Mouse (Mus musculus) ovary, adult 10 weeks (tissue): ENCODE results near the gene Lonp1. TPM values are rescaled to one million over a fixed set of nuclear protein-coding genes. Genes with fewer than 3 reads are reported as not detected.

Experiments used
- polyA plus RNA-seq: library from polyadenylated mRNA; stranded (reverse); fragments of 350-450 nt; fragmentation: Illumina TruSeq; extraction: RNeasy Lipid Tissue Mini Kit (QIAGEN cat#74804); gene quantifications from one replicate; pipeline ENCODE4 v1.2.3, GENCODE M21; 2014

Lonp1 gene
- 6.8 TPM for polyA plus RNA-seq

DNA sequence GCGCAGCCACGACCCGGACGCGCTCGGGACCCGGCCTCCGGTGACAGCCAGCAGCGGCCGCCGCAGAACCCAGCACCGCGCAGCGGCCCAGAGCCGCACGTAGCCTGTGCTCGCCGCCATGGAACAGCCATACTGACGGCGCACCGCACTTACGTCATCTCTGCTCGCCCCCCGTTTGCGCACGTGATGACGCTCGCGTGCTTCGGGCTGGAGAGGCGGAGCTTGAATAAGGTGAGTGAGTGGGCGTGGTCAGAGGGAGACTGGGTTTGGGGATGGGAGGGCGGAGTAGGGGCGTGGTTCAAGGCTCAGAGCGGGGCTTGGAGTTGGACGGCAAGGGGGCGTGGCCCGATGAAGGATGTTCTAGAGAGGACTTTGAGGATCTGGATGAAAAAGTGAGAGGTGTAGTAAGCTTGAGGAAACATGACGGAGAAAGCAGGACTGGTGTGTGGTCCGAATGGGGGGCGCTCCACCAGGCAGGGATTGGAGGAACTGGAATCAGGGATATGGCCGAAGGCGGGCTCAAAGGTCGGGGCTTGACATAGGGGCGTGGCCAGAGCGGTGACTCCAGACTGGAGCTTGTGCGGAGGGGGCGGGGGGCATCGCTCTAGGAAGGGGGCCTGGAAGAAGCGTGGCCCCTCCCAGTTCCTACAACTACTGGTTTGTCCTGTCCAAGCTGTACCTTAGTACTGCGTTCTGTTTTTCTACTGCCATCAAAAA, at the start of gene Lonp1:
Gene Lonp1 (minus strand): TSS at position 134 of the 717 bp plus-strand sequence.

DNA sequence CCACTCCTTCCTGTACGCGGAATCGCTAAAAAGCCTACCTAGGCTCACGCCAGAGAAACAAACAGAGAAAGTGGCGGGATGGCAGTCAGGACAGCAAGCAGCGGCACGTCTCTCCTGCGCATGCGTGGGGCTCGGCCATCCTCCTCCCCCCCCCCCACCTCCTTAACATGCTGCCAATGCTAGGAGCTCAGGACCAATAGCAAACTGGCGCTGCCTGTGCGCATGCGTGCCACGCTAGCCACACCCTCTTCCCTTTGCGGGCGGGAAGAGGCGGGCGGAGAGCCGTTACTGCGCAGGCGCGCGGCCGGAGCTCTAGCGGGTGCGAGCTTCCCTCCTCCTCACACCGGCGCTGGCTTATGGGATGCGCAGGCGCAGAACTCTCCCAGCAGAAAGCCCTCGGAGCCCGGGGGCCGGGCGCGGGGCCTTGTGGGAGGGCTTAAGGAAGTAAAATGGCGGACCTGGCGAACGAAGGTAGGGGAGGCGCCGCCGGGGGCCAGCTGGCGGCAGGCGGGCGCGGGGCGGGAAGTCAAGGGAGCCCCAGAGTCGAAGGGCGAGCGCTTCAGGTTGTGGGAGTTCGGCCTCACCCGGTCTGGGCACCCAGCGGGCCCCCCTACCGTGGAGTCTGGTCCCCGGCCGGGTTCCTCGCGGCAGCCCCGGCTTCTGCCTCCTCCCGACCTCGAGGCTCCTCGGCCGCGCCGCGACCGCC, 46.4 kb upstream of the Lonp1 start, which contains the start of gene Ranbp3:
Gene Ranbp3 (plus strand): TSS at position 354 of the 706 bp plus-strand sequence.

DNA sequence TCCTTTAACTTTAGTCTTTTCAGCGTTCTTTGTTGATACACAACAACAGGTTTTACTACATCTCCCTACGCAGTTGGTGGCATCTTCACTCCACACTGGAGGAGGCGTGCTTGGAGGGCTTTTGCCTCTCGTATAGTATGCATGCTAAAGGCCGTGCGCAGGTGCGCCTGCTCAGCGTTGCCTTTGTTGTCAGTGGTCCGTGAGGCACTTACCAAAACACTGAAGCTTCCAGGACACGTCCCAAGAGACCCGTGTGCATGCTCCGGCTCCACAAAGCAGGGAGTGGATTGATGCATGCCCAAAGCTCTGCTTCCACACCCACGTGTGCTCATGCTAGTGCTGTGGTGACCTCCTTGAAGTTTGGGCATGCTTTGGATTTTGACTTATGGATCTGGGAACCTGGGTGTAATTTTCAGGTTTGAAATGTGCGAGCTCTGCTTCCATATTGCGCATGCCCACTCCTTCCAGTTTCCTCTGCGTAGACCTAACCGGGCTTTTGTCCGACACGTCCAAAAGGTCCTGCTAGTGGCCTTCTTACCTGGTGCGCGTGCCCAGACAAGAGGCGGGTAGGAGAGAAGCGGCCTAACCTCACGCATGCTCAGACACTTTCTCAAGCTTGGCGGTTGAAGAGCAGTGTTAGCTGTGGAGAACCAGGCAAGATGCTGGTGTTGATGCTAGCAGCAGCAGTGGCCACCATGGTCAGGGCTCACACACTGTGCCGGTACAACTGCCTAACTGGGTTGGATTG, 1.0 kb upstream of the Lonp1 start, which contains the start of gene Catsperd:
Gene Catsperd (plus strand): TSS at position 614 of the 748 bp plus-strand sequence.

DNA sequence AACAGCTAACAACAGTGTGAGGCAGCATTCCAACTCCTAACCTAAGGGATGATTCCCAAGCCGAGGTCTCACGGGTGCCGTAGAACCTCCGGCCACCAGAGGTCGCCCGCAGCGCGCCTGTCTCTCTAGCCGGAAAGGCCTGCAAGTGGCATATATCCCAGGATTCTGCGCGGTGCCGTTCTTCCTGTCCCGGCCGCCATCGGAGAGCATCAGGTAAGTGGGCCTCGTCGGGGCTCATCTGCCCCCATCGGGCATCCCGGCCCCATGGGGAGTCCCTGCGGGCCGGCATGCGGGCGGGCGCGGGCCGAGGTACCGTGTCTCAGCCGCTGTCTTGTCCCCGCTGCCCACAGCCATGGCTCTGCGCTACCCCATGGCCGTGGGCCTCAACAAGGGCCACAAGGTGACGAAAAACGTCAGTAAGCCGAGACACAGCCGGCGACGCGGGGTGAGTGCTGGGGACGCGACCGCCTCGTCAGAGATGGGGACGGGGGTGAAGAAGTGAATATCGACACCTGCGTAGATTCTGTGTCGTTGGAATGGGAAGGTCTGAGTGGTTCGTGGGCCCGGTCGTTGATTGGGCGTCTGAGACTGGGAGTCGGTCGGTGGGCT, 13.3 kb downstream of the Lonp1 start, which contains the start of gene Rpl36:
Gene Rpl36 (plus strand): TSS at position 181 of the 609 bp plus-strand sequence.

DNA sequence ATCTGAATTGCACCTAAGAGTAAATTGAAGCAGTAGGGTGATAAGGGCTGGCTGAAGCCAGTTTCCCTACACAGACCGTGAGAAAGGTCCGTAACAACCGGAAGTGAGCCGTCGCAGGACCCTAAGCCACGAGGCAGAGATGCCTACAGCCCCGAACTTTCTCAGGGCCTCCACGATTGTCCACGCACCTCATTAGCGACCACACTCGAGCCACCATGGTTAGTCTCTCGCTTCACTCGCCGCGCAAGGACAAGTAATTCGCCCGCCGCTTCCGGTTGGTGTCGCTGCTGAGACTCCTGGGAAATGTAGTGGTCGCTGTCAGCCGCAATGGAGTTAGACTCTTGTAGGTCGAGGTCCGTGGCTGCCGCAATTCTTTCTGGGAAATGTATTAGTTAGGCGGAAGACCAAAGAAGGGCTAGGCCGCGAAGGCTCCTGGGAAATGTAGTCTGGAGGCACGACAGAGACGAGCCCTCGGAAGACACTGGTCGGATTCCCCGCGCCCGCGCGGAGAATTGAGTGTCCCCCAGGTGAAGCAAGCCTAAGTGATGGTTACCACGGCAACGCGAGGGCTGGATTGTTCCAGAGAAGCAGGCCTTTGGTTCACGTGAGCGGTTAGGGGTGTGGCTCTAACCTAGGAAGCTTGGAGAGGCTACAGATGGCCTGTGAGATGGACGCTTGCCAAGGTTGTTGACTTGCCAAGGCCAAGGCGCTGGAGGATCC, 17.1 kb downstream of the Lonp1 start, which contains the start of gene 2410015M20Rik:
Gene 2410015M20Rik (minus strand): TSS at position 320 of the 720 bp plus-strand sequence.

DNA sequence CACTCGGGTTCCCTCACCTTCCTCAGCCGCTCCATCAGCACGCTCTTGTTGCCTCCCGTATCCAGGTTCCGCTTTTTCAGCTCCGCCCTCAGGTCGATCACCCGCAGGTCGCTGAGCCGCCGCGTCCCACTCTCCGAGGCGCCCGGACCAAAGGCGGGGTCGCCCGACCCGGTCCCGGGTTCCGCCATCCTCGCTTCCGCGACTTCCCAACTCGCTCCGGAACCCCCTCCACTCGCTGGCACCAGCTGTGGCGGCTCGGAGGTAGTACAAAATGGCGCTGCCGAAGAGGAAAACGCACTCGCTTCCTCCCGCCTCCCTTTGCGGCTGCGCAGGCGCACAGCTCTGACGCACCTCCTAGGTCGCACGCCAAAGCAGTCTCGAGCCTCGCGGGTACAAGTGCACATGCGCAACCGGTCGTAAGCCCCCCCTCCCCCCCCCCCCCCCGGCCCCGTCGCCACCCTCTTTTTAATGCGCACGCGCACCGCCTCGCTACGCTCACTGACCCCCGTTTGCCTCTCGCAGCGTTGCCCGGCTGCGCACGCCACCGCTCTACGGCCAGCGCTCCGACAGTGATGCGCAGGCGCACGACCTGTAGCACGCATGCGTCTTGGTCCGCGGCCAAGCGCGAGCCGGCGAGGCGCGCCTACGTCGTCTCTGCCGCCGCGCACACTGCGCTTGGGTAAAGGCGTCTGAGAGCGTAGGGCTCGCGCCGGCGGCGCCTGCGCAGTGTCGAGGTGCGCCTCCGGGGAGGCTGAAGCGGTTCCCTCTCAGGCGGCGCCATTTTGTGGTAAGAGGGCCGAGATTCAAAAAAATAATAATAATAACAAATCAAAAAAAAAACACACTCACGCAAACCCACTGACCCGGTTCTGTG, 42.2 kb downstream of the Lonp1 start, which contains the start of the genes Safb2 and Safb:
Gene Safb2 (minus strand): TSS at position 329 of the 874 bp plus-strand sequence.
Gene Safb (plus strand): TSS at position 569 of the 874 bp plus-strand sequence.

Other genes starting within 250 kb of the Lonp1 start
- 1.1 TPM for gene Ptprs, start 150.4 kb downstream of the Lonp1 start, polyA plus RNA-seq
- not detected for gene Znrf4, start 114.5 kb downstream of the Lonp1 start, polyA plus RNA-seq
- gene Gm20219, start 72.5 kb downstream of the Lonp1 start, polyA plus RNA-seq: 0.37 TPM
- gene Safb2, start 42.3 kb downstream of the Lonp1 start, polyA plus RNA-seq: 27.3 TPM
- 16.4 TPM for gene Safb, start 42.1 kb downstream of the Lonp1 start, polyA plus RNA-seq
- 2.6 TPM for gene 2410015M20Rik, start 17.1 kb downstream of the Lonp1 start, polyA plus RNA-seq
- not detected for gene Rpl36, start 13.5 kb downstream of the Lonp1 start, polyA plus RNA-seq
- gene Catsperd, start 1.3 kb upstream of the Lonp1 start, polyA plus RNA-seq: 0.46 TPM
- gene Ranbp3, start 46.4 kb upstream of the Lonp1 start, polyA plus RNA-seq: 0.80 TPM
- gene Ndufa11, start 90.9 kb upstream of the Lonp1 start, polyA plus RNA-seq: not detected
- gene Vmac, start 91.1 kb upstream of the Lonp1 start, polyA plus RNA-seq: 16.3 TPM
- not detected for gene Nrtn, start 130.6 kb upstream of the Lonp1 start, polyA plus RNA-seq
- gene Dus3l, start 137.9 kb upstream of the Lonp1 start, polyA plus RNA-seq: 1.1 TPM
- not detected for gene Prr22, start 143.4 kb upstream of the Lonp1 start, polyA plus RNA-seq
- 0.26 TPM for gene Rfx2, start 204.1 kb upstream of the Lonp1 start, polyA plus RNA-seq
- not detected for gene Acsbg2, start 247.6 kb upstream of the Lonp1 start, polyA plus RNA-seq
- gene 1700061G19Rik, start 248.6 kb upstream of the Lonp1 start, polyA plus RNA-seq: not detected